Mouse (Mus musculus): ENCODE data around the gene Lrrn4cl. TPM values are rescaled to one million over a fixed set of nuclear protein-coding genes. Genes with fewer than 3 reads are reported as not detected.
"Not testable (repeated sequence)": the region's sequence is repeated elsewhere in the genome, so short reads cannot be mapped to it uniquely, and the experiment has no call there.

Lrrn4cl gene
- 1 to 10 TPM in 2 of 4 experiments, under 1 TPM in 2; 0.68 to 1.5 (median 0.96) TPM for total RNA-seq (2022)

- no peak for DNase-seq (ENCODE audit: low spot score in 2 of 2)
Measured at GRCm38 (mm10) chr19:8850402-8850901, at the start of gene Lrrn4cl. Gene Lrrn4cl (plus strand): TSS chr19:8850768.

GRCm38 (mm10) chr19:8802130-8802821, 48.3 kb upstream of the Lrrn4cl start, which contains the start of gene Zbtb3:
Gene Zbtb3 (plus strand): TSS chr19:8802555.
- peak; percentile 86 to 98 for DNase-seq (ENCODE audit: low spot score in 2 of 2)

GRCm38 (mm10) chr19:8803204-8803780, 47.3 kb upstream of the Lrrn4cl start:
- no peak for DNase-seq (ENCODE audit: low spot score in 2 of 2)

- DNase-seq (ENCODE audit: low spot score in 2 of 2), result no peak
Measured at GRCm38 (mm10) chr19:8803879-8804660, 46.5 kb upstream of the Lrrn4cl start.

- no peak for DNase-seq (ENCODE audit: low spot score in 2 of 2)
Measured at GRCm38 (mm10) chr19:8806810-8807209, 43.8 kb upstream of the Lrrn4cl start.

GRCm38 (mm10) chr19:8815812-8816211, 34.8 kb upstream of the Lrrn4cl start:
- DNase-seq (ENCODE audit: low spot score in 2 of 2), result no peak

- no peak for DNase-seq (ENCODE audit: low spot score in 2 of 2)
Measured at GRCm38 (mm10) chr19:8817001-8817400, 33.6 kb upstream of the Lrrn4cl start.

- no peak for DNase-seq (ENCODE audit: low spot score in 2 of 2)
Measured at GRCm38 (mm10) chr19:8818301-8818798, 32.2 kb upstream of the Lrrn4cl start.

- DNase-seq (ENCODE audit: low spot score in 2 of 2), result peak; percentile 94 to 99
Measured at GRCm38 (mm10) chr19:8818801-8819595, 31.6 kb upstream of the Lrrn4cl start, which contains the start of gene Ttc9c. Gene Ttc9c (minus strand): TSS chr19:8819333.

GRCm38 (mm10) chr19:8819596-8820423, 30.8 kb upstream of the Lrrn4cl start, which contains the start of gene Hnrnpul2:
Gene Hnrnpul2 (plus strand): TSS chr19:8820010.
- DNase-seq (ENCODE audit: low spot score in 2 of 2), result peak; percentile 96 to 99

- peak in 1 of 2 experiments; percentile 52 for DNase-seq (ENCODE audit: low spot score in 2 of 2)
Measured at GRCm38 (mm10) chr19:8820424-8820956, 30.1 kb upstream of the Lrrn4cl start.

- no peak for DNase-seq (ENCODE audit: low spot score in 2 of 2)
Measured at GRCm38 (mm10) chr19:8821146-8821545, 29.4 kb upstream of the Lrrn4cl start.

- DNase-seq (ENCODE audit: low spot score in 2 of 2), result no peak
Measured at GRCm38 (mm10) chr19:8822696-8823095, 27.9 kb upstream of the Lrrn4cl start.

GRCm38 (mm10) chr19:8829660-8830059, 20.9 kb upstream of the Lrrn4cl start, which contains the start of gene AC129217.1:
Gene AC129217.1 (plus strand): TSS chr19:8829773.
- no peak for DNase-seq (ENCODE audit: low spot score in 2 of 2)

- no peak for DNase-seq (ENCODE audit: low spot score in 2 of 2)
Measured at GRCm38 (mm10) chr19:8830664-8831063, 19.9 kb upstream of the Lrrn4cl start.

- no peak for DNase-seq (ENCODE audit: low spot score in 2 of 2)
Measured at GRCm38 (mm10) chr19:8831262-8831661, 19.3 kb upstream of the Lrrn4cl start.

- no peak for DNase-seq (ENCODE audit: low spot score in 2 of 2)
Measured at GRCm38 (mm10) chr19:8832971-8833370, 17.6 kb upstream of the Lrrn4cl start.

GRCm38 (mm10) chr19:8836327-8836726, 14.2 kb upstream of the Lrrn4cl start:
- not testable (repeated sequence) for DNase-seq (ENCODE audit: low spot score in 2 of 2)

- DNase-seq (ENCODE audit: low spot score in 2 of 2), result peak; percentile 77 to 88
Measured at GRCm38 (mm10) chr19:8837251-8837791, 13.2 kb upstream of the Lrrn4cl start, which contains the start of gene Bscl2. Gene Bscl2 (plus strand): TSS chr19:8837467.

All from left cerebral cortex, adult 8-10 months (tissue).